Mouse (Mus musculus) kidney, adult 10 weeks (tissue): ENCODE data around the gene Igfn1. TPM values are rescaled to one million over a fixed set of nuclear protein-coding genes. Genes with fewer than 3 reads are reported as not detected.

Source experiments
- polyA plus RNA-seq: library from polyadenylated mRNA; stranded (reverse); fragments of 350-450 nt; fragmentation: Illumina TruSeq; extraction: RNeasy Lipid Tissue Mini Kit (QIAGEN cat#74804); gene quantifications from one replicate; pipeline ENCODE4 v1.2.3, GENCODE M21; 2014; ENCODE audit warnings: low read depth, low replicate concordance

Gene Igfn1
- polyA plus RNA-seq, result not detected

DNA sequence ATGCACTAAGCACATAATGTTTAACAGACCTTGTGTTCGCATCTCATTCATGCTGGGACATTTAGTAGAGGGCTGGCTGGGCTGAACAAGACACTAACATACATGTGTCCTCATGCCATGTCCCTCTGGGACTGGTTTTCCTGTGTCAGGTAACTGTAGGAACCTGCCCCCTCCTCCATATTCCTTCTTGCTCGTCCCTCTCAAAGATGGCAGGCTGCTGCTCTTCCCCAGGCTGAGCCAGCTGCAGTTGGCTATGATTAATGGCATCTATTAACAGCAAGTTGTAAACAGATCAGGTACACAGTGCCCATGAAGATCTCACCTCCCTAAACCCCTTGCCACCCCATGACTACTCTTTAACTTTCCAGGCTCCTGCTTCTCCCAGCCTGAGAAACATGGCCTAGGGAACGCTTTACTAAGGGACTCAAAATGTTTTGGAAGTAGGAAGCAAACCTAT lies at the start of gene Igfn1:
Igfn1 (minus strand) TSS at position 51 of the 457 bp plus-strand sequence.

GRCm38 (mm10) chr1:136052547-136052946 lies 46.4 kb upstream of the Igfn1 start, which contains the start of gene Cacna1s:
Gene Cacna1s (plus strand): TSS chr1:136052750.

GRCm38 (mm10) chr1:136050312-136051012 lies 44.3 kb upstream of the Igfn1 start, which contains the start of gene Ascl5:
Gene Ascl5 (plus strand): TSS chr1:136050804.

DNA sequence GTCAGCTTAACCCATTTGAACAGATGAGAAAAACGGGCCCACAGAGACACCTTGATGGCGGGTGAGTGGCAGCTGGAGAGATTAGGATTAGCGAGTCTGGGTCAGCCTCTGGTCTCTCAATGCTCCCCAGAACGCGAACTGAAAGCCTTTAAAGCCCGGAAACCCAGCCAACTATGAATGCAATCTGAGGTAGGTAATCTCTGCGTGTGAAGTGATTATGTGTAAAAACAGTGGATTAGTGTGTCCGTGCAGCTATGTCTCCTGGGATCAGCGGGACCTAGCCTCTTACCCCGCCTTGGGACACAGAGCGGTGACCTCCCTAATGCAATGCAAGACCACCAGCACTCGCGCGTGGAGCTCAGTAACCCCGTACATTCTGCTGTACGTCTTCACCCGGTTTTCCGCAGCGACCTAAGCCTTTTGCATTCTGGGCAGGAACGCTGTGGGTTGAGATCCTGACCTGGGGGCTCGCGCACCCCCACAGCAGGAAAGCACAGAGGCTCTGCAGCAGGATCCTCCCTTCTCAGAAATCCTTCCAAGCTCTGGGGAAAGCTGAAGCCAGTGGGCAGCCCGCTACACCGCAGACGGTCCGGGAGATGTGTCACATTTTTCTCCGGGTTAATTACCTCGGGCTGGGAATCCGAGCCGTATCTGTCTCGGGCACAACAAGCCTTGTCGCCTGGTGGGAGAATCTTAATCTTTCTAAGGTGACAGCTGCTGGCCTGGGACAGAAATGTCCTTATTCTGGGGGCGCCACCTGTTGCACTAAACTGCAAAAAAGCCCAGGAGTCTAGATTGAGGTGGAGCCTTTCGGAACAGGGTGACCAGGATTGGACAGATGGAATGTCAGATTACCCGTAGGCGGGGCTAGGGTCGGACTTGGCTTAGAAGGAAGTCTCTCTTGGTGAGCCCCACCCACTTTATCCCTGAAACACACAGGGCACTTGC lies 1.3 kb upstream of the Igfn1 start, which contains the start of gene Tmem9:
Tmem9 (plus strand) TSS at position 940 of the 948 bp plus-strand sequence.

GRCm38 (mm10) chr1:135918644-135919407 lies 87.3 kb downstream of the Igfn1 start, which contains the start of gene Pkp1:
Gene Pkp1 (minus strand): TSS chr1:135919207.

Other genes with a start within 250 kb of the Igfn1 start
- gene Phlda3, start 240.2 kb downstream of the Igfn1 start, polyA plus RNA-seq, result 0.89 TPM
- not detected for gene Tnni1, start 226.9 kb downstream of the Igfn1 start, polyA plus RNA-seq
- 8.3 TPM for gene Lad1, start 187.7 kb downstream of the Igfn1 start, polyA plus RNA-seq
- not detected for gene Tnnt2, start 170.0 kb downstream of the Igfn1 start, polyA plus RNA-seq
- not detected for gene Pkp1, start 87.1 kb downstream of the Igfn1 start, polyA plus RNA-seq
- 6.1 TPM for gene Tmem9, start 1.8 kb upstream of the Igfn1 start, polyA plus RNA-seq
- gene Ascl5, start 44.5 kb upstream of the Igfn1 start, polyA plus RNA-seq, result not detected
- gene Cacna1s, start 46.4 kb upstream of the Igfn1 start, polyA plus RNA-seq, result not detected
- not detected for gene Kif21b, start 125.0 kb upstream of the Igfn1 start, polyA plus RNA-seq
- not detected for gene Mroh3, start 206.5 kb upstream of the Igfn1 start, polyA plus RNA-seq
- 1.5 TPM for gene Inava, start 227.9 kb upstream of the Igfn1 start, polyA plus RNA-seq